Mouse (Mus musculus): Measurements from ENCODE around the gene Gpr180. TPM values are rescaled to one million over a fixed set of nuclear protein-coding genes. Genes with fewer than 3 reads are reported as not detected.

Gpr180 gene
- polyA plus RNA-seq, 1 experiment from 2014 or later, result 32.3 TPM

DNA sequence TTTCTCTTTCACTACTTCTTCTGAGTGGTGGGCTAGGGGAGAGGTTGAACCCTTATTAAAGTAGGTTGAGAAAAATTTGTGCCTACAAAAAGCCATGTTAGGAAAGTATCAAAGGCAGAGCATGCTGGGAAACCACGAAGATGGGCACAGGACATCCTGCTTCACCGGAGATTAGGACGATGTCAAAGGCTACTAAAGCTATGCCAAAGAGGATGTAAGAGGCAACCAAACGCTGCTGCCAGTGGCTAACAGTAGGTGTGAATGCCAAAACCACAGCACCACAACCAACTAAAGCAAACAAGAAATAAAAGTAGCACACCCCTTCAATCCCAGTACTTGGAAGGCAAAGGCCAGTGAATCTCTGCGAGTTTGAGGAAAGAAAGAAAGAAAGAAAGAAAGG, 12.8 kb upstream of the Gpr180 start:
- WGBS, result 88% methylated on average over 5 of the region's 5 CpGs
- Histone ChIP-seq H3K27ac (ENCODE audit: low read depth, low read length) (no peak overlapping the region), H3K9me3 (ENCODE audit: control insufficient read depth, low read length) (no peaks in the 10 kb centered on the region), H3K9ac (ENCODE audit: low read length) (no peak overlapping the region), H3K27me3 (ENCODE audit: control insufficient read depth, insufficient read depth, low read length) (no peaks in the 10 kb centered on the region), H3K4me2 (no peak overlapping the region), H3K4me3 (ENCODE audit: low read depth, low read length) (no peak overlapping the region), H3K4me1 (ENCODE audit: control insufficient read depth, insufficient read depth, low read length) (no peaks in the 10 kb centered on the region), H3K36me3 (ENCODE audit: control insufficient read depth, insufficient read depth, low read length) (peaks cover 9% of the 10 kb centered on the region; the same call in 1 of the 2 replicates)
- DNase-seq (ENCODE audit: low spot score, missing footprints) (no peak), ATAC-seq (ENCODE audit: low FRiP score) (no peak)

GRCm38 (mm10) chr14:118124771-118125170, 12.2 kb upstream of the Gpr180 start:
- Histone ChIP-seq H3K9ac (ENCODE audit: low read length) (no peak overlapping the region), H3K4me1 (ENCODE audit: control insufficient read depth, insufficient read depth, low read length) (no peaks in the 10 kb centered on the region), H3K27ac (ENCODE audit: low read depth, low read length) (no peak overlapping the region), H3K36me3 (ENCODE audit: control insufficient read depth, insufficient read depth, low read length) (peaks cover 9% of the 10 kb centered on the region; the same call in 1 of the 2 replicates), H3K27me3 (ENCODE audit: control insufficient read depth, insufficient read depth, low read length) (no peaks in the 10 kb centered on the region), H3K9me3 (ENCODE audit: control insufficient read depth, low read length) (no peaks in the 10 kb centered on the region), H3K4me2 (no peak overlapping the region), H3K4me3 (ENCODE audit: low read depth, low read length) (no peak overlapping the region)
- ATAC-seq (ENCODE audit: low FRiP score) (no peak), DNase-seq (ENCODE audit: low spot score, missing footprints) (no peak)
- 89% methylated on average over 4 of the region's 4 CpGs for WGBS

DNA sequence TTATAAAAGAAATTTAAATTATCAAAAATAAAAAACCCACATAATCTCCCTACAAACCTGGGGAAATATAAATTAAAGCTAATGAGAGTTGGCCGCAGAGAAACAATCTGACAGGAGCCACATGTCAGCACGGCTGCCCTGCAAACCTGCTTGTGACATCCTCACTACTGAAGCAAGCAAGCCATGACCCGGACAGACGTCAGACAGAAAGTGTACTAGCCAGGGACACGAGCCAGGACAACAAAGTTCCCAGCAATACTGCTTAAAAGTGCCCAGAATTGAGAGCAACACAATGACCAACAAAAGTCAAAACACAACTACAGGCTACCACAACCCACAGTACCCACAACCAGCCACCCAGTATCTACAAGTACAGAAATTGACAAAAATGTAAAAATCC, 10.7 kb upstream of the Gpr180 start:
- 94% methylated on average over 5 of the region's 5 CpGs for WGBS
- Histone ChIP-seq H3K27me3 (ENCODE audit: control insufficient read depth, insufficient read depth, low read length) (no peaks in the 10 kb centered on the region), H3K9ac (ENCODE audit: low read length) (no peak overlapping the region), H3K9me3 (ENCODE audit: control insufficient read depth, low read length) (no peaks in the 10 kb centered on the region), H3K27ac (ENCODE audit: low read depth, low read length) (no peak overlapping the region), H3K4me1 (ENCODE audit: control insufficient read depth, insufficient read depth, low read length) (peaks cover 1% of the 10 kb centered on the region), H3K4me2 (no peak overlapping the region), H3K36me3 (ENCODE audit: control insufficient read depth, insufficient read depth, low read length) (peaks cover 9% of the 10 kb centered on the region; the same call in 1 of the 2 replicates), H3K4me3 (ENCODE audit: low read depth, low read length) (no peak overlapping the region)
- ATAC-seq (ENCODE audit: low FRiP score), result no peak
- DNase-seq (ENCODE audit: low spot score, missing footprints), result no peak

- peak overlapping the region; percentile 80 for H3K4me3 ChIP-seq (ENCODE audit: low read depth, low read length)
- peak overlapping the region; percentile 86 for H3K4me2 ChIP-seq
- no peak overlapping the region for H3K27ac ChIP-seq (ENCODE audit: low read depth, low read length)
- peaks cover 8% of the 10 kb centered on the region for H3K4me1 ChIP-seq (ENCODE audit: control insufficient read depth, insufficient read depth, low read length)
- ATAC-seq (ENCODE audit: low FRiP score) (no peak), DNase-seq (ENCODE audit: low spot score, missing footprints) (peak; percentile 82)
- H3K36me3 ChIP-seq (ENCODE audit: control insufficient read depth, insufficient read depth, low read length), result no peaks in the 10 kb centered on the region; the same call in 1 of the 2 replicates
- H3K27me3 ChIP-seq (ENCODE audit: control insufficient read depth, insufficient read depth, low read length), result no peaks in the 10 kb centered on the region
- peak overlapping the region; percentile 82 for H3K9ac ChIP-seq (ENCODE audit: low read length)
- WGBS, result 83% methylated on average over 7 of the region's 7 CpGs
- no peaks in the 10 kb centered on the region for H3K9me3 ChIP-seq (ENCODE audit: control insufficient read depth, low read length)
These were observed 5.5 kb upstream of the Gpr180 start for GRCm38 (mm10) chr14:118131472-118131871.

DNA sequence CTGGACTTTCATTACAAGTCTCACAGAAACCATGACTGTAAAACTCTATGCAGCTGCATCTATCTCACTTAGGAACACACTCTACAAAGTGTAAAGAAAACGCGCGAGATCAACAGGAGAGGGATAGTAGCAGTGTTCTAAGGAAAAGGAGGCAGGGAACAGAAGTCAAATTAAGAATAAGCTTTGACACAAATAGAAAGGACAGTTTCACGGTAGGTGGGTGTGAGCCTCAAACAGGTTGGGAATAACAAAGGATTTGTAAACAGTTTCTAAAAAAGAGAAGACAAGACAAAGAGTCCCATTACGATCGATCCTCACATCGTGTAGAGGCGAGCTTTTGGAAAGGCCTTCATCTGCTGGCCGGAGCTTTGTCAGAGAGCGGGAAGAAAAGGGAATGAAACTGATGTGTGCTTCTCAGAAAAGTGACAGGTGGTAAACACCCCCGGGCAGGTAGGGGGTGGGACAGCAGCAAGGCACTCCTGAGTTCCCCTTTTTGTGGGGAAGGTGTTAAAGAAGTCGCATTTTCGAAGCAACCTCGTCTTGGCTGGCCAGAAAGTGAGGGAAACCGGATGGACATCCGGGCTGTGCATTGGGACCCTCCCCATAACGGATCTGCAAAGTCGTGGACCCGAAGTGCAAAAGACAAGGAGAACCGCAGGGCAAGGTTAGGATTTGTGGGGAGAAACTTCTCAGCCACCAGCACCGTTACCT, 4.9 kb upstream of the Gpr180 start:
- peak; percentile 25 for ATAC-seq (ENCODE audit: low FRiP score)
- peak overlapping the region; percentile 86 for H3K4me2 ChIP-seq
- H3K9me3 ChIP-seq (ENCODE audit: control insufficient read depth, low read length), result no peaks in the 10 kb centered on the region
- peak overlapping the region; percentile 80 for H3K4me3 ChIP-seq (ENCODE audit: low read depth, low read length)
- WGBS, result 16% methylated on average over 21 of the region's 21 CpGs
- no peak overlapping the region for H3K27ac ChIP-seq (ENCODE audit: low read depth, low read length)
- peaks cover 8% of the 10 kb centered on the region for H3K4me1 ChIP-seq (ENCODE audit: control insufficient read depth, insufficient read depth, low read length)
- H3K27me3 ChIP-seq (ENCODE audit: control insufficient read depth, insufficient read depth, low read length), result no peaks in the 10 kb centered on the region
- peak overlapping the region; percentile 82 for H3K9ac ChIP-seq (ENCODE audit: low read length)
- DNase-seq (ENCODE audit: low spot score, missing footprints), result peak; percentile 92
- H3K36me3 ChIP-seq (ENCODE audit: control insufficient read depth, insufficient read depth, low read length), result no peaks in the 10 kb centered on the region

GRCm38 (mm10) chr14:118132642-118132977, 4.3 kb upstream of the Gpr180 start, which contains the start of gene Tgds:
Gene Tgds, minus strand, starts transcription at chr14:118132755.
- Histone ChIP-seq H3K9me3 (ENCODE audit: control insufficient read depth, low read length) (no peaks in the 10 kb centered on the region), H3K9ac (ENCODE audit: low read length) (peak within 1 kb of the TSS; percentile 82), H3K27ac (ENCODE audit: low read depth, low read length) (no peak within 1 kb of the TSS), H3K4me1 (ENCODE audit: control insufficient read depth, insufficient read depth, low read length) (peaks cover 11% of the 10 kb centered on the region), H3K4me2 (peak within 1 kb of the TSS; percentile 86), H3K36me3 (ENCODE audit: control insufficient read depth, insufficient read depth, low read length) (no peaks in the 10 kb centered on the region), H3K27me3 (ENCODE audit: control insufficient read depth, insufficient read depth, low read length) (no peaks in the 10 kb centered on the region), H3K4me3 (ENCODE audit: low read depth, low read length) (peak within 1 kb of the TSS; percentile 80)
- ATAC-seq (ENCODE audit: low FRiP score), result peak; percentile 85
- DNase-seq (ENCODE audit: low spot score, missing footprints), result peak; percentile 100
- WGBS, result under 1% methylated on average over 28 of the region's 28 CpGs

GRCm38 (mm10) chr14:118137487-118137886, 529 bp downstream of the Gpr180 start:
- H3K9ac ChIP-seq (ENCODE audit: low read length), result peak overlapping the region; percentile 79
- H3K4me3 ChIP-seq (ENCODE audit: low read depth, low read length), result peak overlapping the region; percentile 70
- H3K27ac ChIP-seq (ENCODE audit: low read depth, low read length), result no peak overlapping the region
- H3K27me3 ChIP-seq (ENCODE audit: control insufficient read depth, insufficient read depth, low read length), result no peaks in the 10 kb centered on the region
- H3K9me3 ChIP-seq (ENCODE audit: control insufficient read depth, low read length), result no peaks in the 10 kb centered on the region
- peaks cover 9% of the 10 kb centered on the region; the same call in 1 of the 2 replicates for H3K36me3 ChIP-seq (ENCODE audit: control insufficient read depth, insufficient read depth, low read length)
- no peak for DNase-seq (ENCODE audit: low spot score, missing footprints)
- peak; percentile 27 for ATAC-seq (ENCODE audit: low FRiP score)
- 1% methylated on average over 13 of the region's 13 CpGs for WGBS
- peaks cover 9% of the 10 kb centered on the region for H3K4me1 ChIP-seq (ENCODE audit: control insufficient read depth, insufficient read depth, low read length)
- peak overlapping the region; percentile 88 for H3K4me2 ChIP-seq

DNA sequence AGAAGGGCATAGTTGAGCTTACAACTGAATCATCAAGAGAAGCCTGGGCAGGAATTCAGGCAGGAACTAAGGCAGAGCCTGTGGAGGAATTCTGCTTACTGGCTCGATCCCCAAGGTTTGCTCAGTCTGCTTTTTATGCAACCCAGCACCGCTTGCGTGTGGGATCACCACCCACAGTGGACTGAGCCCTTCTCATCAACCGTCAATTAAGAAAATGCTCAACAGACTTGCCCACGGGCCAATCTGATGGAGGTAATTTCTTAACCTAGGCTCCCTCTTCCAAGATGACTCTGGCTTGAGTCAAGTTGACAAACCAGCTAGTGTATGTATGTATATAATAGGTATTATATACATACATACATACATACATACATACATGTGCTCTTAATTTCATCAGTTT, 5.3 kb downstream of the Gpr180 start:
- DNase-seq (ENCODE audit: low spot score, missing footprints), result peak; percentile 69
- Histone ChIP-seq H3K27ac (ENCODE audit: low read depth, low read length) (no peak overlapping the region), H3K9ac (ENCODE audit: low read length) (no peak overlapping the region), H3K9me3 (ENCODE audit: control insufficient read depth, low read length) (no peaks in the 10 kb centered on the region), H3K27me3 (ENCODE audit: control insufficient read depth, insufficient read depth, low read length) (no peaks in the 10 kb centered on the region), H3K4me1 (ENCODE audit: control insufficient read depth, insufficient read depth, low read length) (peaks cover 9% of the 10 kb centered on the region), H3K36me3 (ENCODE audit: control insufficient read depth, insufficient read depth, low read length) (peaks cover 9% of the 10 kb centered on the region; the same call in 1 of the 2 replicates), H3K4me2 (no peak overlapping the region), H3K4me3 (ENCODE audit: low read depth, low read length) (no peak overlapping the region)
- WGBS, result 93% methylated on average over 5 of the region's 5 CpGs
- no peak for ATAC-seq (ENCODE audit: low FRiP score)

DNA sequence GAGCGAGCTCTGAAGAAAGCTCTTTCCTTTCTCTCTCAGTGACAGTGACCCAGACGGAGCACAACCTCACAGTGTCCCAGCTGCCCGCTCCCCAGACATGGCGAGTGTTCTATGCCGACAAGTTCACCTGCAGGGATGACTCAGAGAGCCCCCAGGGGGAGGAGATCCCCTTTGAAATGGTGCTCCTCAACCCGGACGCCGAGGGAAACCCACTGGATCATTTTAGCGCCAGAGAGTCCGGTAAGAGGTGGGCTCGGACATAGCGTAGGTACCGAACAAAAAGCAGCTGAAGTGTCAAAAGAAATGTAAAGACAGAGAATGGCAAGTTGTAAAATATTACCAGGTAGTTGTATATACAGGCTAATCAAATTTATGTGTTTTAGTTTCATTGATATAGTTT, 11.1 kb downstream of the Gpr180 start:
- DNase-seq (ENCODE audit: low spot score, missing footprints) (peak; percentile 69), ATAC-seq (ENCODE audit: low FRiP score) (no peak)
- H3K9me3 ChIP-seq (ENCODE audit: control insufficient read depth, low read length), result no peaks in the 10 kb centered on the region
- H3K36me3 ChIP-seq (ENCODE audit: control insufficient read depth, insufficient read depth, low read length), result no peaks in the 10 kb centered on the region
- 92% methylated on average over 13 of the region's 13 CpGs for WGBS
- no peak overlapping the region for H3K4me2 ChIP-seq
- no peak overlapping the region for H3K27ac ChIP-seq (ENCODE audit: low read depth, low read length)
- no peak overlapping the region for H3K4me3 ChIP-seq (ENCODE audit: low read depth, low read length)
- no peaks in the 10 kb centered on the region for H3K4me1 ChIP-seq (ENCODE audit: control insufficient read depth, insufficient read depth, low read length)
- H3K9ac ChIP-seq (ENCODE audit: low read length), result no peak overlapping the region
- no peaks in the 10 kb centered on the region for H3K27me3 ChIP-seq (ENCODE audit: control insufficient read depth, insufficient read depth, low read length)

All from midbrain, embryonic 11.5 days (tissue).